ENCODE assay signal across 12 mouse cellular contexts in the genomic region with DNA sequence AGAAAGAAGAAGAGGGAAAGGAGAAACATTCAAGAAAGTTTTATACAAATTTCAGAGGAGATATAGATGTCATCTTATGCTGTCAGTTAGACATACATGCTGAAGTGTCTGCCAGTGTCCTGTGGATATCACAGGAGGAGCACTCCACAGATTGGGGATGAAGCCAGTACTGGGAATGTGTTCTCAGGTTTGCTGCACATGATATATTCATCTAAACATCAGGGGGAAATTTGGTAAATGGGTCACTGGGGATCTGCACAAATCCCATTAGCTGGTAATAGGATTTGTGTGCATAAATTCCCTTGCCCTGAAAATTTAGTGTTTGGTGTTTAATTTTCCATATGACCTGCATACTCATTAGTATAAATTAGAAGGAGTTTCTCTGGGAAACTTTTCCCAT.
"Had no signal": no experiment of that assay in that cellular context is flagged by ENCODE, and none has a peak within 500 bp of the region (broad histone marks: within the 10 kb centered on the region; RNA-seq: fewer than 3 reads in every experiment).

No protein-coding gene starts in this region.

- H3K9ac ChIP-seq: liver, embryonic 15.5 days had no signal

- H3K9me3 ChIP-seq: limb, embryonic 10.5 days; liver, embryonic 15.5 days had no signal

- H3K27ac ChIP-seq: kidney, postnatal 0 days; limb, embryonic 10.5 days; liver, embryonic 15.5 days; stomach, postnatal 0 days had no signal

- H3K36me3 ChIP-seq: limb, embryonic 10.5 days; liver, embryonic 15.5 days had no signal

- H3K4me2 ChIP-seq: liver, embryonic 11.5 days; liver, embryonic 15.5 days had no signal

- ATAC-seq: lung, postnatal 0 days had no signal

- DNase-seq: kidney, adult 11 months; kidney, adult 9 months; kidney, postnatal 36 days; lung, adult 2 months; lung, postnatal 36 days; thymus, postnatal 4 days had no signal

- H3K27me3 ChIP-seq: liver, embryonic 15.5 days had no signal

- H3K4me1 ChIP-seq: liver, embryonic 15.5 days had no signal

- H3K4me3 ChIP-seq: limb, embryonic 10.5 days; liver, embryonic 15.5 days had no signal
